Mouse (Mus musculus) midbrain, embryonic 11.5 days (tissue): Measurements from ENCODE around the gene Zp3r. TPM values are rescaled to one million over a fixed set of nuclear protein-coding genes. Genes with fewer than 3 reads are reported as not detected.
A peak's percentile ranks its signal among the peaks of the same experiment; 100 is the strongest.

Source experiments
- ATAC-seq: fragments of 200-750 bp; cut with Nextera tagmentation; 2 replicates; pipeline ENCODE4 v1.8.0; 2017; ENCODE audit warnings: moderate TSS enrichment, moderate library complexity; ENCODE audit not compliant: low FRiP score
- DNase-seq: peaks from one replicate; pipeline ENCODE4 v3.0.0; 2015; ENCODE audit warnings: low spot score; ENCODE audit errors: missing footprints
- H3K27ac ChIP-seq: fragments of 300-500 bp; sonication (generic); 2 replicates; pipeline ENCODE4 v1.5.1; 2014; ENCODE audit warnings: low read depth, low read length
- H3K27me3 ChIP-seq: fragments of 300-500 bp; sonication (generic); 2 replicates; pipeline ENCODE4 v1.6.1; 2014; ENCODE audit warnings: mild to moderate bottlenecking, low read length, moderate library complexity, mixed read lengths; ENCODE audit not compliant: control insufficient read depth, insufficient read depth
- H3K36me3 ChIP-seq: fragments of 300-500 bp; sonication (generic); 2 replicates; pipeline ENCODE4 v1.6.1; 2014; ENCODE audit warnings: mild to moderate bottlenecking, low read length, moderate library complexity, mixed read lengths; ENCODE audit not compliant: control insufficient read depth, insufficient read depth
- H3K4me1 ChIP-seq: fragments of 300-500 bp; sonication (generic); 2 replicates; pipeline ENCODE4 v1.6.1; 2014; ENCODE audit warnings: low read length; ENCODE audit not compliant: control insufficient read depth, insufficient read depth
- H3K4me2 ChIP-seq: fragments of 300-500 bp; sonication (generic); 2 replicates; pipeline ENCODE4 v1.6.1; 2014; ENCODE audit warnings: mild to moderate bottlenecking, moderate library complexity
- H3K4me3 ChIP-seq: fragments of 300-500 bp; sonication (generic); 2 replicates; pipeline ENCODE4 v1.5.1; 2014; ENCODE audit warnings: low read depth, low read length
- H3K9ac ChIP-seq: fragments of 300-500 bp; sonication (generic); 2 replicates; pipeline ENCODE4 v1.6.1; 2014; ENCODE audit warnings: low read length
- H3K9me3 ChIP-seq: fragments of 300-500 bp; sonication (generic); 2 replicates; pipeline ENCODE4 v1.6.1; 2016; ENCODE audit warnings: low read length; ENCODE audit not compliant: control insufficient read depth
- WGBS: fragments of 180-500 bp; shearing (Covaris S2); extraction: QIAGEN DNeasy Blood & Tissue Kit; methylation state at CpG from one replicate; pipeline ENCODE4 v1.1.7; 2014; 5-methylcytosine and 5-hydroxymethylcytosine counted together
- polyA plus RNA-seq: library from polyadenylated mRNA; unstranded; fragments of >200 nt; fragmentation: Nextera tagmentation; extraction: Ambion mirVana; gene quantifications from 2 replicates; pipeline ENCODE4 v1.2.1, GENCODE M21; 2014

Zp3r gene
- polyA plus RNA-seq, 1 experiment from 2014 or later: not detected

DNA sequence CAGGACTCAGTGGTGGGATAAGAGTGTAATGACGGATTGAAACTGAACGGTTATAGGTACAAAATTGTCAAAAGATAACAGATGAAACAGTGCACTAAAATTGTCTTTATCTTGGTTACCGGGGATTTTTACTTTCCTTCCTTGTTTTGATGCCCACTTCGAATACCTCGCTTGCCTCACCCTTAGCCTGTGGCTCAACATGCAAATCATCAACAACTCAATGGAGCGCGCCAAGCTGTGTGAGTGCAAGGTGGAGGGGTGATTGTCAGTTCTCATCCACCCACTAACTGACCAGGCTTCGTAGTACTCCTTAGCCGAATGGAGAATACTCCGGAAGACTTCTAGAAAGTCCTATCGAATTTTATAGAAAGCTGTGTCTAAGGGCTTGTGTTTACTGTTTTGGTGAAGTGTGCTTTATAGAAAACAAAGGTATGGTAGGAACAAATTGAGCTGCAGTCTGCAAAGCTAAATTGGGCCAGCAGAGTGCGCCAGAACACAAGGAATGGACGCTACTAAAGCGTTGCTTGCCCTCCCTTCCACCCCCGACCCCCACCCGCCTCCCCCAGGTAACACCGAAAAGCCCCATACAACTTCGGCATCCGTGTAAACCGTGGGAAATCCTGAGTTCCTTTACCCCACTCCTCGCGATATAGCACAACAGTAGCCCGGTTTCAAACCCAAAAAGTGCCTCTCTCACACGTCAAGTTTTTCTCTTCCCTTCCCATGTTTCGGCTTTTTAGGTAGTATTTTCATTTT lies 81.6 kb downstream of the Zp3r start:
- Histone ChIP-seq H3K4me3 (peak overlapping the region; percentile 14; the same call in 1 of the 2 replicates), H3K4me2 (peak overlapping the region; percentile 36), H3K27ac (no peak overlapping the region), H3K9ac (peak overlapping the region; percentile 51; the same call in 1 of the 2 replicates), H3K36me3 (no peaks in the 10 kb centered on the region), H3K4me1 (no peaks in the 10 kb centered on the region), H3K27me3 (no peaks in the 10 kb centered on the region), H3K9me3 (no peaks in the 10 kb centered on the region)
- 27% methylated on average over 25 of the region's 25 CpGs for WGBS
- DNase-seq: peak; percentile 97
- ATAC-seq: peak; percentile 64

Other genes with a start within 250 kb of the Zp3r start
- gene Cd55b, start 206.6 kb downstream of the Zp3r start, polyA plus RNA-seq: not detected in 2 replicates
- gene Cd55, start 166.9 kb downstream of the Zp3r start, polyA plus RNA-seq: 2.8 and 4.6 TPM in 2 replicates
- gene C4bp, start 32.0 kb upstream of the Zp3r start, polyA plus RNA-seq: 0.04 TPM in 1 of 2 replicates, not detected in the other
- gene Gm29427, start 86.2 kb upstream of the Zp3r start, polyA plus RNA-seq: not detected in 2 replicates
- 11.7 and 13.6 TPM in 2 replicates for gene Yod1, start 87.7 kb upstream of the Zp3r start, polyA plus RNA-seq
- 6.3 and 9.5 TPM in 2 replicates for gene Pfkfb2, start 99.6 kb upstream of the Zp3r start, polyA plus RNA-seq
- 0.29 and 0.37 TPM in 2 replicates for gene AA986860, start 102.4 kb upstream of the Zp3r start, polyA plus RNA-seq
- gene Fcamr, start 171.3 kb upstream of the Zp3r start, polyA plus RNA-seq: not detected in 2 replicates
- not detected in 2 replicates for gene Pigr, start 197.1 kb upstream of the Zp3r start, polyA plus RNA-seq
- 0.27 TPM in 1 of 2 replicates, not detected in the other for gene Fcmr, start 236.0 kb upstream of the Zp3r start, polyA plus RNA-seq